Mouse (Mus musculus): Measurements from ENCODE around the gene Dab1. TPM values are rescaled to one million over a fixed set of nuclear protein-coding genes. Genes with fewer than 3 reads are reported as not detected.

Gene Dab1
- polyA plus RNA-seq, 1 experiment from 2014 or later, result 195 TPM

DNA sequence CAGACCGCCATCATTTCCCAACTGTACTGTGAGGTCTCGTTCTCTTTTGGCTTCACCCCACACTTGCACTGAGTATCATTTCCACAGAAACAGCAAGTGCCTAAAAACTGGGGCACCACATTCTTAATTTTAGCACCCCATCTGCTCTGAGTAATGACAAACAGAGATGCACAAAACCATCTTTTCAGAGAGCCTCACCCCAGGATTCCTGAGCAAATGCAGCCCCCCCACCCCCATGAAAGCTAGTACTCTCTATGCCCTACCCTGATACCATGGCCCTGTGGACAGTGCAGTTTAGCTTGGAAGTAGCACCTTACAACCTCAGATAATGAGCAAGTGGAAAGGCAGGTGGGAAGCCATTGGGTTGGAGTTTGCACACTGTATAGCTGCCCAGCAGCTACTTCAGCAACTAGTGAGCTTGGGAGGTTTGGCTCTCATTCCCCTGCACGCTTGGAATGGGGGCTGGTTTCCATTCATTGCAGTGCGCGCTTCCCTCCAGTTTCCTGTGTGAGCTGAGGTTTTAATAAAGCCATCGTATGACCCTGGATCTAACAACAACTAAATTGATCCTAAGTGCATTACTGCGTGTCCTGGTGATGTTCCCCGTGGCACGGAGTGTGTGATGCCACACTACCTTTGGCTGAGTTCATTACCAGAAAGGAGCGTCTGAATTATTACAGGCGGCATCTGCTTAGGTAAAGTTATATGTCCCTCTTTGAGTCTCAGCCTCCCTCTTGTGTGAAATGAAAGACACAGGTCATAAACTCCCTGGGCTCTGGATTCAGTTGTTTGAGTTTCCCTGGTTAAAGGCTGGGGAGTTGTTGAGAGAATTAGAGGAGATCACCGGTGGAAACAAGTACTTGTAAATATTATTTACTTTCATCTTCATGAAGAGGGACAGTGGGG lies 842.2 kb downstream of the Dab1 start:
- 84% methylated on average over 12 of the region's 12 CpGs for WGBS
- Histone ChIP-seq H3K36me3 (ENCODE audit: control insufficient read depth, insufficient read depth) (no peaks in the 10 kb centered on the region), H3K9ac (replicated peaks; ENCODE audit: low read depth, low read length) (no peak overlapping the region), H3K4me3 (replicated peaks; ENCODE audit: low read length) (no peak overlapping the region), H3K27me3 (replicated peaks; ENCODE audit: control insufficient read depth, insufficient read depth, low read length) (no peaks in the 10 kb centered on the region), H3K27ac (ENCODE audit: low read length) (no peak overlapping the region), H3K9me3 (ENCODE audit: control insufficient read depth, low read length) (no peaks in the 10 kb centered on the region), H3K4me2 (ENCODE audit: low read length) (no peak overlapping the region), H3K4me1 (replicated peaks; ENCODE audit: control insufficient read depth, insufficient read depth, low read length) (peaks cover 24% of the 10 kb centered on the region)
- no peak for ATAC-seq

DNA sequence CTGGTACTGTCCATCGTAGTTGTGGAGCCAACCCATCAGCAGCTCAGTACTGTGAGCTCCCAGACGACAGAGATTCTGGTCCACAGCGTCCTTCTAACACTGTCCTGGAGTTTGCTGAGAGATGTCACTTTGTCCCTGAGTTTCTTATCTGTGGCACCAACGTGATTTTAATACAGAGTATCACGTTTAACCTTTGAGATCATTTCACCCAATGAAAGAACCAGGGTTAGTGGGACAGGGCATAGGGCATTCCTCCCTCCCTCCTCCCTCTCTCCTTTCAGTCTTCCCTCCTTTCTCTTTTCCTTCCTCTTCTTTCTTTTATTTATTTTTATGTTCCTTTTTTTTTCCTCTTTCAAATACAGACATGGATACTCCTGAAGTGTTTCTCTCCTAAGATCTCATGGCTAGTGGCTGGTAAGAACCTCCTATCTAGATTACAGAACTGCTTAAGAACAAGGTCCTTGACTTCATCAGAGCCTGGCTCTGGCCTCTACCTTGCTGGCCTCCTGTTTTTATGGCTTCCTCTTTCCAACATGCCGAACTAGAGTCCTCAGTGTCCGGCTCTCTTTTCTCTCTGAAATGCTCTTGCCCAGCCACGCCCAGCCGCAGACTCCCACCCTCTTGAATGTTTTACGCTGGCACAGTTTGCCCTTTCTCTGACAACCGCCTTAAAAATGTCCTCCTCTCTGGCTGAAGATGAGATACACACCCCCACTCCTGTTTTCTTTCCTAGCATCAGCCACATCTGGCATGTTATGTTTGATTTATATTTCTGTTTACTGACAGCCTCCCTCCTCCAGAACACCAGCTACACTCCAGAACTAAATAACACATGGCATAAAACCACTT lies 844.0 kb downstream of the Dab1 start:
- H3K9me3 ChIP-seq (ENCODE audit: control insufficient read depth, low read length), result no peaks in the 10 kb centered on the region
- H3K27ac ChIP-seq (ENCODE audit: low read length), result no peak overlapping the region
- H3K4me2 ChIP-seq (ENCODE audit: low read length), result no peak overlapping the region
- no peak overlapping the region for H3K4me3 ChIP-seq (replicated peaks; ENCODE audit: low read length)
- H3K27me3 ChIP-seq (replicated peaks; ENCODE audit: control insufficient read depth, insufficient read depth, low read length), result no peaks in the 10 kb centered on the region
- ATAC-seq, result no peak
- H3K9ac ChIP-seq (replicated peaks; ENCODE audit: low read depth, low read length), result no peak overlapping the region
- H3K4me1 ChIP-seq (replicated peaks; ENCODE audit: control insufficient read depth, insufficient read depth, low read length), result peaks cover 28% of the 10 kb centered on the region
- WGBS, result 83% methylated on average over 11 of the region's 11 CpGs
- no peaks in the 10 kb centered on the region for H3K36me3 ChIP-seq (ENCODE audit: control insufficient read depth, insufficient read depth)

DNA sequence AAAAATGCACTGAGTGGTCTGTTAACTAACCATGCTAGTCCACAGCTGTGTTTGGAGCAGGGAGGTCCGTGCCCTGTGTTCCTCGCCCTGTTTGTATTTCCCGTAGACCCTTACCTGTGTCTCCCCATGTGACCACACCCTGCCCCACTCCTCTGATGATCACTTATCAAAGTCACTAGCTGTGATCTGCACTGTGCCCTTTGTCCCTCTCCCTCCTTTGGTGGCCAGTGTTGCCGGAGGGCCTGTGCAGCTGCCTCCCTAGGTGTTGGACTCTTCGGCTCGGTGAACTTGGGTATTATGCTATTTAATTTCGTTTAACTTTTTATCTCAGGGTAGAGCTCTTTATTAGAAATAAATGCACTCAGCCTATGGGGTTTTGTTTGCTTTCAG lies 844.6 kb downstream of the Dab1 start:
- no peak overlapping the region for H3K4me2 ChIP-seq (ENCODE audit: low read length)
- H3K36me3 ChIP-seq (ENCODE audit: control insufficient read depth, insufficient read depth), result no peaks in the 10 kb centered on the region
- no peak for ATAC-seq
- no peak overlapping the region for H3K27ac ChIP-seq (ENCODE audit: low read length)
- WGBS, result 55% methylated on average over 7 of the region's 7 CpGs
- peaks cover 21% of the 10 kb centered on the region for H3K4me1 ChIP-seq (replicated peaks; ENCODE audit: control insufficient read depth, insufficient read depth, low read length)
- no peak overlapping the region for H3K4me3 ChIP-seq (replicated peaks; ENCODE audit: low read length)
- H3K27me3 ChIP-seq (replicated peaks; ENCODE audit: control insufficient read depth, insufficient read depth, low read length), result no peaks in the 10 kb centered on the region
- H3K9ac ChIP-seq (replicated peaks; ENCODE audit: low read depth, low read length), result no peak overlapping the region
- no peaks in the 10 kb centered on the region for H3K9me3 ChIP-seq (ENCODE audit: control insufficient read depth, low read length)

DNA sequence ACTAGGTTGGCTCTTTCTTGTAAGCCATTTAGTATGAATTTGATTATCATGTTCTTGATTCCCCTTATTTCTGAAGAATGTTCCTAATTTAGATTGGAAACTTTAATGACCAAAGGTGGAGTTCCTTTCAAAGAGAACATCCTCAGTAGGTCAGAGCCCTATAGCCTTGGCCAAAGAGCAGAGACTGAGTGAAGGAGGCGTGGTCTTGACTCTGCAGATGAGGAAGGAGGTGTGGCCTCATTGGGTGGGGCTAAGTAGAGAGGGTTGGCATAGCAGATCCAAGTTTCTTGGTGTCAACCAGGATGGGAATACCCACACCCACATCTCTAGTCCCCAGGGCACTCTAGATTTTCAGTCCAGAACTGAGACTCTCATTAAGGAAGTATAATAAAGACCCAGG lies 846.4 kb downstream of the Dab1 start:
- Histone ChIP-seq H3K4me3 (replicated peaks; ENCODE audit: low read length) (no peak overlapping the region), H3K27me3 (replicated peaks; ENCODE audit: control insufficient read depth, insufficient read depth, low read length) (no peaks in the 10 kb centered on the region)
- no peak for ATAC-seq

DNA sequence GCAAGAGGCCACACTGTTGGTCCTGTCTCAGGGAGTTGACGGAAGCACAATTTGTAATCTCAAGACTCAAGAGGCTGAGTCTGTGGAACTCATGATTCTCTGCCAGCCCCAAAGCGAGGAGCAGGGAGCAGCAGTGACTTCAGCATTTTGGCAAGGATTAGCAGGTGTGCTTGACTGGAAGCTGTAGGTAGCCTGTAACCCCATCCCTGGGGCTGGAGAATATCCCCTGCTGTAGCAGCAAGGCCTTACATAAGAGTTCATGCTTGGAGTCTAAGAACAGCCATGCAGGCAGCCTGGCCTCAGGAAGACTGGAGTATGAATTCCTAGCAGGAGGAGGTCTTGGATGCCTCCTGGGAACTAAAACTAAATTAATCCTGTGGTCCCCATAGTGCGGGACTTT lies 849.5 kb downstream of the Dab1 start:
- Histone ChIP-seq H3K4me1 (replicated peaks; ENCODE audit: control insufficient read depth, insufficient read depth, low read length) (peaks cover 14% of the 10 kb centered on the region), H3K9ac (replicated peaks; ENCODE audit: low read depth, low read length) (no peak overlapping the region), H3K4me3 (replicated peaks; ENCODE audit: low read length) (no peak overlapping the region), H3K4me2 (ENCODE audit: low read length) (no peak overlapping the region), H3K36me3 (ENCODE audit: control insufficient read depth, insufficient read depth) (no peaks in the 10 kb centered on the region), H3K27ac (ENCODE audit: low read length) (no peak overlapping the region), H3K27me3 (replicated peaks; ENCODE audit: control insufficient read depth, insufficient read depth, low read length) (no peaks in the 10 kb centered on the region), H3K9me3 (ENCODE audit: control insufficient read depth, low read length) (no peaks in the 10 kb centered on the region)
- no peak for ATAC-seq
- 90% methylated on average over 3 of the region's 3 CpGs for WGBS

More for the DNA sequence above, 846.4 kb downstream of the Dab1 start:
- Histone ChIP-seq H3K27ac (ENCODE audit: low read length) (no peak overlapping the region), H3K36me3 (ENCODE audit: control insufficient read depth, insufficient read depth) (no peaks in the 10 kb centered on the region), H3K9ac (replicated peaks; ENCODE audit: low read depth, low read length) (no peak overlapping the region), H3K4me1 (replicated peaks; ENCODE audit: control insufficient read depth, insufficient read depth, low read length) (peaks cover 18% of the 10 kb centered on the region), H3K4me2 (ENCODE audit: low read length) (no peak overlapping the region), H3K9me3 (ENCODE audit: control insufficient read depth, low read length) (no peaks in the 10 kb centered on the region)
- 95% methylated on average over 1 of the region's 1 CpGs for WGBS

DNA sequence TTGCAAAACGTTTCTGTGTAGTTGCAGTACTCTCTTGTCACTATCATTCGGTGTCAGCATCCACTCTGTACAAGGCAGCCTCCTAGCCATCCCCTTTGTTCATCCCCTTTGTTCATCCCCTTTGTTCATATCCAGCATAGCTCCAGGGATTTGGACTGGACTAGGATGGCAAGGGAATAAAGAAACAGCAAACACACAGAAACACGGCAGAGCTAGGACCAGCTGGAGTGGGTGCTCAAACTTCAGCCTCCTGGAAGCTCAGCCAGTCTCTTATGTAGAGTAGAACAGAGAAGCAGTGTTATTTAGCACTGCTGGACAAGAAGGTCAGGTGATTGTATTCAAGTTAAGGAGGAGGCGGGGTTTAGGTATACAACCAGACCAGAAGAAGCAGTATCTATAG lies 853.8 kb downstream of the Dab1 start:
- H3K4me1 ChIP-seq (replicated peaks; ENCODE audit: control insufficient read depth, insufficient read depth, low read length), result no peaks in the 10 kb centered on the region
- no peaks in the 10 kb centered on the region for H3K9me3 ChIP-seq (ENCODE audit: control insufficient read depth, low read length)
- no peak for ATAC-seq
- 63% methylated on average over 4 of the region's 4 CpGs for WGBS
- no peak overlapping the region for H3K4me2 ChIP-seq (ENCODE audit: low read length)
- no peak overlapping the region for H3K27ac ChIP-seq (ENCODE audit: low read length)
- H3K4me3 ChIP-seq (replicated peaks; ENCODE audit: low read length), result no peak overlapping the region
- H3K27me3 ChIP-seq (replicated peaks; ENCODE audit: control insufficient read depth, insufficient read depth, low read length), result no peaks in the 10 kb centered on the region
- no peaks in the 10 kb centered on the region for H3K36me3 ChIP-seq (ENCODE audit: control insufficient read depth, insufficient read depth)
- H3K9ac ChIP-seq (replicated peaks; ENCODE audit: low read depth, low read length), result no peak overlapping the region

DNA sequence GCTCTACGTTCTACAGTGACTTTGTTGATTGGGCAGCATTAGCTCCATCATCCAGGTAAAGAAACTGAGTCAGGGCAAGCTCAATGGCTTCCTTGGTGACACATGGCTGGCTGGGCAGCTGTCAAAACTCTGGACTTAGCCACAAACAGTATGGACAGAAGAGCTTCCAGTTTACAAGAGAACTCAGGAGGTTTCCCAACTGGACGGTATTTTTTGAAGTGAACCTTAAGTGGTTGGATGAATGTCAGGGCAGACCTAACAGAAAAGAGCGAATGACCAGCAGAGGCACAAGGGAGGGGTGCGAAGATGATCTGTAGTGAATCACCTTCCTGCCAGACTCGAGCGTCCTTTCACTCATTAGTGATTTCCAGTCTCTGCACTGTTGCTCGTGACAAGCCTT lies 857.7 kb downstream of the Dab1 start:
- Histone ChIP-seq H3K4me2 (ENCODE audit: low read length) (no peak overlapping the region), H3K36me3 (ENCODE audit: control insufficient read depth, insufficient read depth) (no peaks in the 10 kb centered on the region), H3K27ac (ENCODE audit: low read length) (no peak overlapping the region), H3K9ac (replicated peaks; ENCODE audit: low read depth, low read length) (no peak overlapping the region), H3K4me1 (replicated peaks; ENCODE audit: control insufficient read depth, insufficient read depth, low read length) (no peaks in the 10 kb centered on the region), H3K27me3 (replicated peaks; ENCODE audit: control insufficient read depth, insufficient read depth, low read length) (no peaks in the 10 kb centered on the region), H3K4me3 (replicated peaks; ENCODE audit: low read length) (no peak overlapping the region), H3K9me3 (ENCODE audit: control insufficient read depth, low read length) (no peaks in the 10 kb centered on the region)
- no peak for ATAC-seq
- 90% methylated on average over 7 of the region's 7 CpGs for WGBS

DNA sequence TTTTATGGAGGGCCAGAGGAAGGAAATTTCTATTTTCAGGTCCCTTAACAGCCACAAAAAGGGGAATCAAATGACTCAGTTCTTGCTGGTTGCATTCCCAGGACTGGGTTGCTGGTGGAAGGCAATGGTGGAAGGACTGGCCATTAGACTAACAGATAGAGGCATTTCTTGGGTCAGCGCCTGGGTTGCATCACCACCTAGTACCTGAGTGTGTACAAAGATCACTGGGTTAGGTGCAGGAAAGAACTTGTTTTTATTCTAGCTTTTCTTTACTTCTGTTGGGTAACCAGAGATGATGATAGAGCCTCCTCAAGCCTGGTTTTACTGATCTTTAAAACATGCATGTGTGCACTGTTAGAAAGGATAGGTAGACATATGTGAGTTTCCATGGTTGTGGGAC lies 864.8 kb downstream of the Dab1 start:
- Histone ChIP-seq H3K36me3 (ENCODE audit: control insufficient read depth, insufficient read depth) (no peaks in the 10 kb centered on the region), H3K4me1 (replicated peaks; ENCODE audit: control insufficient read depth, insufficient read depth, low read length) (no peaks in the 10 kb centered on the region), H3K27me3 (replicated peaks; ENCODE audit: control insufficient read depth, insufficient read depth, low read length) (no peaks in the 10 kb centered on the region), H3K4me3 (replicated peaks; ENCODE audit: low read length) (no peak overlapping the region), H3K9me3 (ENCODE audit: control insufficient read depth, low read length) (no peaks in the 10 kb centered on the region), H3K27ac (ENCODE audit: low read length) (no peak overlapping the region), H3K4me2 (ENCODE audit: low read length) (no peak overlapping the region), H3K9ac (replicated peaks; ENCODE audit: low read depth, low read length) (no peak overlapping the region)
- no peak for ATAC-seq
- 100% methylated on average over 1 of the region's 1 CpGs for WGBS

DNA sequence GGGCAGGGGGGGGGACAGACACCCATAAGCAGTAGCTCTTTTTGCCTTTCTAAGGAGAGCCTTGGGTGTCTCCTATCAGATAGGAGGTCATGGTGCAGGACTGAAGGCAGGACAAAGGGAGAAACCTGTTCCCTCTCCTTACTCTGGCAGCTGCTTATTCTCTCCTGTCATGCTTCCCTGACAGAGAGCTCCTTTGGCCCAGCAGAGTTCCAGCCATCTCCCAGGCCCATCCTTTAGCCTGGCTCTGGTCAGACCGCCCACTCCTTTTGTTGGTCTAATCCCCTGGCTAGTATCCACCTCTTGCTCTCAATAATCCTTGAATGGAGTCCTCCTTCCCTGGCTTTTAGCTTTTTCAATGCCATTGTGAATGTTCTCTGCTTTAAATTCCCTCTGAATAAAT lies 878.1 kb downstream of the Dab1 start:
- H3K27me3 ChIP-seq (replicated peaks; ENCODE audit: control insufficient read depth, insufficient read depth, low read length), result no peaks in the 10 kb centered on the region
- peaks cover 10% of the 10 kb centered on the region for H3K4me1 ChIP-seq (replicated peaks; ENCODE audit: control insufficient read depth, insufficient read depth, low read length)
- H3K27ac ChIP-seq (ENCODE audit: low read length), result no peak overlapping the region
- no peak overlapping the region for H3K4me3 ChIP-seq (replicated peaks; ENCODE audit: low read length)
- 20% methylated on average over 1 of the region's 1 CpGs for WGBS
- no peak overlapping the region for H3K4me2 ChIP-seq (ENCODE audit: low read length)
- ATAC-seq, result no peak
- H3K9me3 ChIP-seq (ENCODE audit: control insufficient read depth, low read length), result no peaks in the 10 kb centered on the region
- no peak overlapping the region for H3K9ac ChIP-seq (replicated peaks; ENCODE audit: low read depth, low read length)
- H3K36me3 ChIP-seq (ENCODE audit: control insufficient read depth, insufficient read depth), result no peaks in the 10 kb centered on the region

Measured in forebrain, embryonic 16.5 days (tissue).